Mouse (Mus musculus) left cerebral cortex, postnatal 10 days (tissue): Measurements from ENCODE around the gene Cyp1a2. TPM values are rescaled to one million over a fixed set of nuclear protein-coding genes. Genes with fewer than 3 reads are reported as not detected.
"Not testable (repeated sequence)": the region's sequence is repeated elsewhere in the genome, so short reads cannot be mapped to it uniquely, and the experiment has no call there.

Experiments used
- DNase-seq, 2 experiments: peaks; one replicate each; pipeline ENCODE4 v3.0.0; 2021 to 2022; ENCODE audit warnings: low spot score in 2 of 2, mixed read lengths in 1 of 2; ENCODE audit errors: extremely low spot score in 1 of 2
- intact Hi-C: fragments of 180-260 bp; cut with DNase I; formaldehyde crosslinking; loops from one replicate; pipeline ENCODE4 v1.15.1; 2025
- total RNA-seq, 2 experiments: library from RNA; stranded (reverse); gene quantifications; 2 replicates each; pipeline ENCODE4 v1.2.3; 2021

The Cyp1a2 gene
- not detected for total RNA-seq

DNA sequence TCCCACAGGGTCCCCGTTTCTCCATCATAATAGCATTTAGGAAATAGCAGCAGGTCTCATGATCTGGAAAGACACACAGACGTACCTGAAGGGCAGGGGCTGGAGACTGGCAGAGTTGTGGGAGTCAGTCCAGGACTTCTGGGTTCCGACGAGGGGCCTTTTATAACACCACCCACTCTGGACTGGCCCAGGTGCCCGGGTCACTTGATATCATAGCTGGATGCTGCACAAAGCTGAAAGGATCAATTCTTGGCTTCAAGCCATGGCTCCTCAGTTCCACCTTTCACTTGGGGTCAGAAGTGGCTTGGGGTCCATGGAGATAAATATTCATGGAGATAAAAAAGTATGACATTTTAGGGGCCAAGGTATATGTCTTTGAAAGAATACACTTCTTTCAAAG is at the start of gene Cyp1a2:
Gene Cyp1a2, minus strand, starts transcription at position 184 of the 400 bp plus-strand sequence.
- DNase-seq, result no peak
- intact Hi-C loops, result no loop called here

DNA sequence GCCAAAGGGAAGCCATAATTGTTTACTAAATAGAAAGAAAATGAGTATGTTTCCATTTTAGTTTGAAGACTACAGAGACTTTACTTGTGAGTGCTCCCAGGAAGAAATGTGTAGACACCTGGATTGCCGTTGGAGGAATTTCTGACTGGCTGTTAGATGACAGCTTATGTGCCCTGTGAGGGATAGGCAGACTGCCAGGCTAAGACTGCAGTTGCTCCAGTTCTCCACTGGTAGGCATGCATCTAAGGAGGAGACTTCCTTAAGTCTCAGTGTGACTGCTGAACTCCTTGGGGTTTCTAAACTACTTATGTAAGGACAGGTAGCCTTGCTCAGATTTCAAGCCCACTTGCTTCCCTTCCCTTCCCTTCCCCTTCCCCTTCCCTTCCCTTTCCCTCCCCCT is 44.8 kb upstream of the Cyp1a2 start:
- no peak for DNase-seq
- intact Hi-C loops, result no loop called here

DNA sequence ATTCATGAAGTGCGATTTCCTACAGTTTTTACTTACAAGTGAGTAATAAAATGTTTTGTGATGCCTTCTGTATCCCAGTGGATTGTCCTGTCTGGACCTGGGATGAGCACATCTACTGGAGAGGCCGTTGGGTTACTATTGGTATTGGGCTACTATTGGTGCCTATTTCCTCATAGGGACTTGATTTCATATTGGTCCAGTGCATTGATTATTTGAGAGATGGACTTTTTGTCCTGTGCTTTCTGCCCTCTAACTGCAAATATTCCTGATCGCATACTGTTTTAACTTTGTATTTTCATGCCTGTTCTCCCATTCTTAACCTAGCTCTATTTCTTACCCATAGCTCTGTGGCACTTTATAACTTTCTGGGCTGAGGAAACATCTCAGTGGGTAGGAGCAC is 41.2 kb upstream of the Cyp1a2 start:
- DNase-seq, result no peak
- intact Hi-C loops, result no loop called here

DNA sequence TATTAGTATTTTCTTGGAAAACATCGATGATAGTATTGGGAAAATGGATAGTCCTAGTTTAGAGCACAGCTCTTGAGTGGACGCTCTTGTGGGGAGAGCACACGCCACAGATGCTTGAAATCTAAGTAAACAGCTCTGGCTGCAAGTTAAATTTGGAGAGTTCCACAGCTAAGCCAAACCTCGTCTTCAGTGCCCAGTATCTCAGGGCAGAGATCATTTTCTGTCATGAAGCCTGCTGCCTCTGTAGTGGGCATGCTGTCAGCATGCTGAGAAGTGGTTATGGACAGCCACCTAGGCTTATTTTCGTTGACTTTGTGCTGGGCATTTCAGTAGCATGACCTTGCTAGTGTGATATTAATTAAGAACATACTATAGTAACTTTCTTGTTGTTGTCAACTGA is 40.3 kb upstream of the Cyp1a2 start:
- intact Hi-C loops, result no loop called here

DNA sequence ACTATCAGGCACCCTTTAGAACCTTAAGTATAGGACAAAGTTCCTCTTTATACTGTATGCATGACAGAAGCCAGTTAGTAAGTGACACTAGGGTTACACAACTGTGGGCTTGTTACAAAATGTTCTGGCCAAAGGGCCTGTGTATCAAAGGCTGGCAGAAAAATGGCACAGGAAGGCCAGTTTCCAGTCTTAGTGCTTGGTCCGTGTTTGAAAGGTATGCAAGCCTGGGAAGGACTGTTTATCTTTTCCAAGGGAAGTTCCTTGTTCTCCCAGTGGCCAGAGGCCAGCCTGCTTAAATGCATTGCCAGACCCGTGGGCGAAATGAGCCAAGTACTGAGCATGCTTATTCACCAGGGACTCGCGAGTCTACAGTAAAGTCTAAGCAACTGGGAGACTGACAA is 39.8 kb upstream of the Cyp1a2 start:
- intact Hi-C loops, result no loop called here

More for the DNA sequence above, 40.3 kb upstream of the Cyp1a2 start:
- no peak for DNase-seq

DNA sequence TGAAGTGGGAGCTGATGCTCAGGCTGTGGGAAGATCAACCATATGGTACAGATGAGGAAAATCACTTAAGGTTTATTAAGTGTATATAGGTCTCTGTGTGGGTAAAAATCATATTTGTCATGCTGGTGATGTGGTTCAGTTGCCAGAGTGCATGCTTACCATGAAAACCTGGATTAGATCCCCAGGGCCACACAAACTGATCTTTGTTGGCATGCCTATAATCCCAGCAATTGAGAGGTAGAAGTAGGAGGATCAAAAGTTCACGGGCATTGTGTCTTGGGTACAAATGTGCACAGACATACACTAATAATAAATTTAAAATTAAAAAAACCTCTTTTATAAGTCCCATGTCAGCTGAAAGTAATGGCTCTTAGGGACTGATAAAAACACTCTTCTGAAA is 38.9 kb upstream of the Cyp1a2 start:
- DNase-seq, result no peak
- intact Hi-C loops, result no loop called here

More for the DNA sequence above, 39.8 kb upstream of the Cyp1a2 start:
- DNase-seq, result peak; percentile 60 to 66

DNA sequence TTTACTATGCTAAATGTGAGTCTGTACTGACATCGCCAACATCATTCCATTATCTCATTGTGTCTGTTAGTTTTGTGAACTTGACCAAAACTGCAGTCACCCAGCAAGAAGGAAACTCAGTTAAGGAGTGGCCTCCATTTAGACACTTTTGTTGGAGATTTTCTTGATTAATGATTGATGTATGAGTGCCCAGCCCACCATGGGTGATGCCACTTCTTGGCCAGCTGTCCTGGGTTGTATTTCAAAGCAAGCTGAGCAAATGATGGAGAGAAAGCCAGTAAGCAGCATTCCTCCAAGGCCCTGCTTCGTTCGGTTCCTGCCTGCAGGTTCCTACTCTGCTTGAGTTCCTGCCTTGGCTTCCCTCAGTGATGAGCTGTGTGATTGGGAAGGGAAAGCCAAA is 37.2 kb upstream of the Cyp1a2 start:
- no peak for DNase-seq
- intact Hi-C loops, result no loop called here

DNA sequence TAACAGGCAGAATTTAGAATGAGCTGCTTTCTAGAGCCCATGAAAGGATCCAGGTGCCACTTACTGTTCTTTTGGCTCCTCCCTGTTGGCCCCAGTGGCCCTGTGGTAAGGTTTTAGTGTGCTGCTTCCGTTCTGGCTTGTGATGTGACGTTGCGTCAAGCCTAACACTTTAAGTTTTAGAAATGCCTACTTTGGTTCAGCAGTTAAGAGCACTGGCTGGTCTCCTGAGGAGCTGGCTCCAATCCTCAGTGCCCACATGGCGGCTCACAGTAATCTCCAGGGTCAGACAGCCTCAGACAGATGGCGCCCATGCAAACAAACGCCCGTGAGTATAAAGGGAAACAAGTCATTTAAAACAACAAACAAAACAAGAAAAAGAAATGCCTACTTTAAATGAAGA is 34.9 kb upstream of the Cyp1a2 start:
- DNase-seq, result no peak
- intact Hi-C loops, result no loop called here

DNA sequence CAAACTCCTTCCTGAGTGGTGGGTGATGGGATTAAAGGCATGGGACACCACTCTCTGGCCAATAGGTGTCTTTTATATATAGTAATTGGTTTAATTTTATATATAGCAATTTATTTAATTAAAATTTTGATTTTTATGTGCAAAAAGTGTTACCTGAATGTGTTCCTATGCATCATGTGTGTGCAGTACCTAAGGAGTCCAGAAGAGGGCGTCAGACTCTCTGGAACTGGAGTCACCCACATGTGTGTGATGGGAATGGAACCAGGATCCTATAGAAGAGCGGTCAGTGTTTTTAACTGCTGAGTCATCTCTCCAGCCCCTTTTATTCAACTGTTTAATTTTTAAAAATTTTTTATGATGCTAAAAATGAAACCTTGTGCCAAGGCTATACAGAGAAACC is 28.7 kb upstream of the Cyp1a2 start:
- DNase-seq, result no peak

DNA sequence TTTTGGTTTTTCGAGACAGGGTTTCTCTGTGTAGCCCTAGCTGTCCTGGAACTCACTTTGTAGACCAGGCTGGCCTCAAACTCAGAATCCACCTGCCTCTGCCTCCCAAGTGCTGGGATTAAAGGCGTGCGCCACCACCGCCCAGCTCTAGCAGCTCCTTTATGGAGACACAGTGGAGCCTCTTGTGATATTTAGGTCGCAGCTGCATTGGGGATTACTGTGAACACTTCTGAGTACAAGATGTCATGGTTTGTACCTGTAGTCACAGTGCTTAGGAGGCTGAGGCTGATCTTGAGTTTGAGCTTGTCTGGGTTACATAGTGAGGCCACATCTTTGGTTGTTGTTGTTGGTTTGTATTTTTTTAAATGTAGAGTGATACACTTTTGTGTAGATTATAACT is 26.7 kb upstream of the Cyp1a2 start:
- intact Hi-C loops, DNase-seq: not testable (repeated sequence)

More for the DNA sequence above, 28.7 kb upstream of the Cyp1a2 start:
- intact Hi-C loops, result no loop called here

DNA sequence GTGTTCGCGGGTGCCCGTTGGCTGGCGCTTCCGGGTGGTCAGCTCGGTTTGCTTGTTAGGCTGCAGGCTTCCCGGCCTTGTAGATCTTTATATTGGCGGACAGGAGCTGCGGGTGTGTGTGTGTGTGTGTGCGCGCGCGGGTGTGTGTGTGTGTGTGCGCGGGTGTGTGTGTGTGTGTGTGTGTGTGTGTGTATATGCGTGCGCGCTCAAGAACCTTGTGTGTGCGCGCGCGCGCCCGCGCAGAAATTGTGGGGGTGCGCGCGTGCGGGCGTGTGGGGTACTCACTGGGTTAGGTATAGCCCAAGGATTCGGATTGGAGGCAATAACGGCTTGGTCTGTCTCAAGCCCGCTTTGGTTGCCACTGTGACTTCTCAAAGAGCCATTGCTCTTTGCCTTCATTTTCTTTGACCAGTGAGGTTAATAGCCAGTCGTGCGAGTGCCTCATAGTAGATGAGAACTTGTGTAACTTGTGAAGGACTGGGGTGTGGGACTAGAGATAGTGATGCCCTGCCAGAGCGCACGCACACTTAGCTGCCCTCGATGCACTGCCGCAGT is 25.3 kb upstream of the Cyp1a2 start:
- intact Hi-C loops, result loop anchor here (5.0 kb wide), 1 partner anchor 46 kb away; no protein-coding TSS in a partner anchor
- peak; percentile 23 to 71 for DNase-seq

DNA sequence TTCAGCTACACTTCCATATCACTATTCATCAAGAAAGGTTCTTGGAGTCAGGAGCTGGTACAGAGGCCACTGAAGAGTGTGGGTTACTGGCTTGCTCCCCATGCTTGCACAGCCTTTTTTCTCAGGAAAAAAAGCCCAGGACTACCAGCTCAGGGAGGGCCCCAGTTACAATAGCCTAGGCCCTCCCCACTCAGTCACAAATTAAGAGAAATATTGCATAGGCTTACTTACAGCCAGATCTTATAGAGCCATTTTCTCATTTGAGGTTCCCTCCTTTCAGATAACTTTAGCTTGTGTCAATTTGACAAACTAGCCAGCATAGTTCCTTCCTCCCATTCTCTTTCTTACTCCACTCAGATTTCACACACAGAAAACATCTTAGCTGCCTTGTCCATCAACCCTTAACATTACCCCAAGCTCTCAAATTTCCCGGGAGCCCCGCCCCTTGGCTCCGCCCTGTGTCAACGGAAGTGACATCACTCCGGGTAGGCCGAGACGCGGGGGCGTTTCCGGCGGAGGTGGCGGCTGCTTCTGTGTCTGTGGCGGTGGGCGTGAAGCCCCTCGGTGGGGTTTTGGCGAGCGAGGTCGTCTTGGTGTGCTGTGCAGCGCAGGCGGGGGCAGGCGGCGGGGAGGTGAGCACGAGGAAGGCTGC is 24.7 kb upstream of the Cyp1a2 start, which contains the start of gene Edc3:
Gene Edc3, plus strand, starts transcription at position 473 of the 652 bp plus-strand sequence.
- intact Hi-C loops, result loop anchor here (5.0 kb wide), 1 partner anchor 46 kb away; no protein-coding TSS in a partner anchor
- peak; percentile 80 to 95 for DNase-seq

DNA sequence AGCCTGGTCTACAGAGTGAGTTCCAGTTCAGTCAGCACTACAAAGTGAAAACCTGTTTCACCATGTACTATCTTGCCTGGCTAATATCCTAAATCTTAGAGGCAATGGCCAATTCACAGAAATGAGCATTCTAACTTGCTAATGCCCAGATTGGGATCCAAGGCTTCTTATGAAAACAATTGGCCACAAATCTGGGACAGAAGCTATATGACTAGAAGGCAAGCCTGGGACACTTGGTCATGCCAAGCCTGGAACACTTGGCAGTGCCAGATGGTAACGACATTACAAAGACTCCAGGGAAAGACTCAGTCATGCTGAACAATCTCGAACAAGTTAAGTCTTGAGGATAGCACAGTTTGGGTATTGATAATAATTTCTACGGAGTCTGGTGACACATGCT is 23.0 kb upstream of the Cyp1a2 start:
- no peak for DNase-seq
- intact Hi-C loops, result loop anchor here (5.0 kb wide), 1 partner anchor 44 kb away; no protein-coding TSS in a partner anchor

DNA sequence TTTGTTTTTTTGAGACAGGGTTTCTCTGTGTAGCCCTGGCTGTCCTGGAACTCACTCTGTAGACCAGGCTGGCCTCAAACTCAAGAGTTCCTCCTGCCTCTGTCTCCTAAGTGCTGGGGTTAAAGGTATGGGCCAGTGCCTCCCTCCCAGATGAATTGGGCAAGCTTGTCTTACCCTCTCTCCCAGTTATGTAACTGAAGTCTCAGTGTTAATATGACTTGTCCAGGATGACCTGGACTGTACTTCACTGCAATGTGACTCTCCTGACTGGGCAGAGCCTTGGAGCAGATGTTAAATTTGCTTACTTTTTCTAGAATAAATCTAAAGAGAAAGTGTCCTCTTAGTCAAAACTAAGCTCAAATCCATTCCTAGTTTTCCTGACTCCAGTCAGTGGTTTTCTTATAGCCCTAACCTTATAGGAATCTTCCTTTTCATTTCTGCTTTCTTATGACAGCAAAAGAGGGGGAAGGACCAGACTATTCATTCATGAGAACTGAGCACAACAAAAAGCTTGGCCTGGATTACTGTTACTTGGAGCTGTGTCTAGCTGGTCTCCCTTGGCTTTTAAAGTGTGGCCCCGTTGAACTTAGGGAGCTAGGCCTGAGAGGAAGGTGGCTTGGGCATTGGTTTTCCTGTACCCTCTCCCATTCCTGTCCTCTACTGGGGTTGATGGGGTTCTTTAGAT is 15.1 kb upstream of the Cyp1a2 start:
- peak in 1 of 2 experiments; percentile 19 for DNase-seq
- intact Hi-C loops, result no loop called here

DNA sequence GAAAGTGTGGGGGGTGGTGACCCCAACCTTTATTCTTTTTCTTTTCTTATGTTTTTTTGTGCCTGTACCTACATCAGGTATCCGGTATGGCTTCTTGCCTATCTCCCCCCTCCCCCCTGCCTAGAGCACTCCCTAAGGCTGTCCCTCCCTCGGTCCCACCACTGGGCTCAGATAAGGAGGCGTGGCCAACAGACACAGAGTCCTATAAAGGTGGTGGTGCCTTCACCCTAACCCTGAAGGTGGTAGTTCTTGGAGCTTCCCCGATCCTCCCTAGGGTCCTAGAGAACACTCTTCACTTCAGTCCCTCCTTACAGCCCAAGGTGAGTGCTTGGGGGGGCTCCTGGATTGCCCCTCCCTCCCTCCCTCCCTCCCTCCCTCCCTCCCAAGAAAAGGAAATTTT is 13.9 kb upstream of the Cyp1a2 start:
- intact Hi-C loops, result no loop called here
- no peak for DNase-seq

DNA sequence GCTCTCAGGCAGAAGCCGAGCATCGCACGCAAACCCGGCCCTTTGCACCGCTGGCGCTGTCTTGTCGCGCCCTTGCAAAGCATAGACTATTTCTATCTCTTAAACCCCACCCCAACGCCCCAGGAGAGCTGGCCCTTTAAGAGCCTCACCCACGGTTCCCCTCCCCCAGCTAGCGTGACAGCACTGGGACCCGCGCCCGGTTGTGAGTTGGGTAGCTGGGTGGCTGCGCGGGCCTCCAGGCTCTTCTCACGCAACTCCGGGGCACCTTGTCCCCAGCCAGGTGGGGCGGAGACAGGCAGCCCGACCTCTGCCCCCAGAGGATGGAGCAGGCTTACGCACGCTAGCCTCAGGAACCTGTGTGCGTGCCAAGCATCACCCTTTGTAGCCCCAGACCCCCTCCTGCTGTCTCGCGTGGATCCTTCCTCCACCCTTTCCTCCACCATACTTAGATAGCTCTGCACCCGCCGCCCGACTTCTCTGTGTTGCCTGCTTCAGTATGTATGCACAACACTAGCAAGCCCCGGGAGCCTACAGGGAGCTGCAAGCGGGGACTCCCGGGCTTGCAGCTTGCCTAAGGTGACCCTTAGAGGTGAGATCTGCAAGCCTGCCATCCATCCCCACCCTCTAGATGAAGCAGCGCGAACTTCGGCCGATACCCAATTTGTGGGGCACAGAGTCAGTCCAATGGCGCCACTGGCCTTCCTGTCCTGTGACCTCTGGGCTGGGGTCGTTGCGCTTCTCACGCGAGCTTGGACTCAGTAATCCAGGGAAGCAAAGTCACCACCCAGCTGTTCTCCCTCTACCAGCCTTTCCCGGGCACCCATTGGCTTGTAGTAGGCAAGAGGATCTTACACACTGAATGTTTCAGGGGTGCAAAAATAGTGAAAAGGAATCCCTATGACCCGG is 13.1 kb upstream of the Cyp1a2 start:
- intact Hi-C loops, result no loop called here

DNA sequence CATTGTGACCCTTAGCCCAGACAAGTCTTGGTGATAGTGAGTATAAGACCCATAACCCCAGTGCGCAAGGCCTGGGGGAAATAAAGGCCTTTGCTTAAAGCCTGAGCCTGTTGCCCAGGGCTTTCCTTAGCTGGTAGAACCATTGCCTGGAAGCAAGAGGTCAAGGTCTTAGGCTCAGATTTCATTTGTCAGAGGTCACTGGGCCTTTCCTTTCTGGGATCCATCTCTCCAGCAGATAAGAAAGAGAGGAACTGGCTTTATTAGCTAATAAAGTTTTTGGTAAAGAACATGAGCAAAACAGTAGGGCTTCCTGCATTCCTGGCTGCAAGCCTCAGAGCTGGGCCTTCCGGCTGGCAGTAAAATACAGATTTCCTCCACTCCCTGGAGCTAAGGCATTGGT is 10.6 kb upstream of the Cyp1a2 start:
- DNase-seq, result no peak
- intact Hi-C loops, result no loop called here

More for the DNA sequence above, 13.1 kb upstream of the Cyp1a2 start:
- DNase-seq, result peak; percentile 75 to 83

DNA sequence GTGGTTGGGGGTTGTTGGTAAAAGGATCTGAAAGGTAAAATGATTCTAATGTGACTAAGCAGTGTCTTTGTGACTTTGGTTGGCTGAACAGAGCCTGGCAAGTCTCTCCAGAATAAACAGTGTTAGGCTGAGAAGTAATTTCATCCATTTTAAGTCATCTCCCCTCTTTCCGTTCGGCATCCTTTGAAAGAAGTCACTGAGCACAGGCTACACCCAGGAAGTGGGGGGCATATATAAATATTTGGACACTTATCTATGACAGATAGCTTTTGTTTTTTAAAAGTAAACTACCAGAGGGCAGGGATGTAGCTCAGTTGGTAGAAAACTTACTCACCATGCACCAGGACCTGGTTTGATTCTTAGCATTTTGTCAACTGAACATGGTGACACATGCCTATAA is 5.1 kb upstream of the Cyp1a2 start:
- intact Hi-C loops, result no loop called here

DNA sequence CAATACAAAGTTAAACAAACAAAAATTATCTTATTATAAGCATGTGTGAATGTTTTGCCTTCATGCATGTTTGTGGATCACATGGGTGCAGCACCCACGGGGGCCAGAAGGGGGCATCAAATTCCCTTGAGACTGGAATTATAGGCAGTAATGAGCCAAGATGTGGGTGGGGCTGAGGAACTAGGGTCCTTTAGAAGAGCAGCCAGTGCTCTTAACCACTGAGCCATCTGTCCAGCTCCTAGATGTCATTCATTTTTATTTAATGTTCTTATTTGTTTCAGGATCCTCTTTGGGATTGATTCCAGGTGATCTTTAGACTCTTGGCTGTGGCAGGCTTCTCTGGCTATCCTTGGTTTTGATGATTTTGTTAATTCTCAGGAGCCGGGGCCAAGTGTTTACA is 4.7 kb upstream of the Cyp1a2 start:
- DNase-seq, result no peak
- intact Hi-C loops, result no loop called here

More for the DNA sequence above, 5.1 kb upstream of the Cyp1a2 start:
- DNase-seq, result no peak
